Mouse (Mus musculus): Measurements from ENCODE around the gene Prc1.
A peak's percentile ranks its signal among the peaks of the same experiment; 100 is the strongest.

Prc1 gene

GRCm38 (mm10) chr7:80294062-80294763, at the start of gene Prc1:
Prc1 (plus strand) TSS chr7:80294450.
- peak; percentile 94 for DNase-seq (ENCODE audit: low read depth, low spot score)

GRCm38 (mm10) chr7:80244851-80245250, 49.4 kb upstream of the Prc1 start:
- no peak for DNase-seq (ENCODE audit: low read depth, low spot score)

- DNase-seq (ENCODE audit: low read depth, low spot score), result peak; percentile 97
Observed at GRCm38 (mm10) chr7:80246148-80246721, 48.0 kb upstream of the Prc1 start, which contains the start of gene Ttll13. Ttll13 (plus strand) TSS chr7:80246376.

- no peak for DNase-seq (ENCODE audit: low read depth, low spot score)
Observed at GRCm38 (mm10) chr7:80246859-80247258, 47.4 kb upstream of the Prc1 start.

- no peak for DNase-seq (ENCODE audit: low read depth, low spot score)
Observed at GRCm38 (mm10) chr7:80252437-80252836, 41.8 kb upstream of the Prc1 start.

- DNase-seq (ENCODE audit: low read depth, low spot score), result no peak
Observed at GRCm38 (mm10) chr7:80252886-80253285, 41.4 kb upstream of the Prc1 start.

GRCm38 (mm10) chr7:80255981-80256380, 38.3 kb upstream of the Prc1 start:
- DNase-seq (ENCODE audit: low read depth, low spot score), result no peak

GRCm38 (mm10) chr7:80257706-80258105, 36.5 kb upstream of the Prc1 start:
- no peak for DNase-seq (ENCODE audit: low read depth, low spot score)

- peak; percentile 65 for DNase-seq (ENCODE audit: low read depth, low spot score)
Observed at GRCm38 (mm10) chr7:80260625-80261371, 33.5 kb upstream of the Prc1 start, which contains the start of gene Ngrn. Ngrn (plus strand) TSS chr7:80261215.

- peak; percentile 3 for DNase-seq (ENCODE audit: low read depth, low spot score)
Observed at GRCm38 (mm10) chr7:80261372-80261990, 32.8 kb upstream of the Prc1 start.

GRCm38 (mm10) chr7:80264606-80265005, 29.6 kb upstream of the Prc1 start:
- no peak for DNase-seq (ENCODE audit: low read depth, low spot score)

GRCm38 (mm10) chr7:80267764-80268163, 26.5 kb upstream of the Prc1 start:
- no peak for DNase-seq (ENCODE audit: low read depth, low spot score)

GRCm38 (mm10) chr7:80268897-80269750, 25.1 kb upstream of the Prc1 start, which contains the start of gene Vps33b:
Vps33b (plus strand) TSS chr7:80269649.
- peak; percentile 83 for DNase-seq (ENCODE audit: low read depth, low spot score)

- DNase-seq (ENCODE audit: low read depth, low spot score), result no peak
Observed at GRCm38 (mm10) chr7:80269751-80270255, 24.4 kb upstream of the Prc1 start.

- DNase-seq (ENCODE audit: low read depth, low spot score), result no peak
Observed at GRCm38 (mm10) chr7:80273456-80273855, 20.8 kb upstream of the Prc1 start.

- no peak for DNase-seq (ENCODE audit: low read depth, low spot score)
Observed at GRCm38 (mm10) chr7:80276374-80276773, 17.9 kb upstream of the Prc1 start.

GRCm38 (mm10) chr7:80280032-80280431, 14.2 kb upstream of the Prc1 start:
- no peak for DNase-seq (ENCODE audit: low read depth, low spot score)

- no peak for DNase-seq (ENCODE audit: low read depth, low spot score)
Observed at GRCm38 (mm10) chr7:80280998-80281397, 13.3 kb upstream of the Prc1 start.

GRCm38 (mm10) chr7:80281646-80282045, 12.6 kb upstream of the Prc1 start:
- no peak for DNase-seq (ENCODE audit: low read depth, low spot score)

GRCm38 (mm10) chr7:80283226-80283918, 10.9 kb upstream of the Prc1 start:
- no peak for DNase-seq (ENCODE audit: low read depth, low spot score)

All from embryo, embryonic 11.5 days (tissue).